8 mouse cellular contexts compared by ENCODE assay signal in the genomic region with DNA sequence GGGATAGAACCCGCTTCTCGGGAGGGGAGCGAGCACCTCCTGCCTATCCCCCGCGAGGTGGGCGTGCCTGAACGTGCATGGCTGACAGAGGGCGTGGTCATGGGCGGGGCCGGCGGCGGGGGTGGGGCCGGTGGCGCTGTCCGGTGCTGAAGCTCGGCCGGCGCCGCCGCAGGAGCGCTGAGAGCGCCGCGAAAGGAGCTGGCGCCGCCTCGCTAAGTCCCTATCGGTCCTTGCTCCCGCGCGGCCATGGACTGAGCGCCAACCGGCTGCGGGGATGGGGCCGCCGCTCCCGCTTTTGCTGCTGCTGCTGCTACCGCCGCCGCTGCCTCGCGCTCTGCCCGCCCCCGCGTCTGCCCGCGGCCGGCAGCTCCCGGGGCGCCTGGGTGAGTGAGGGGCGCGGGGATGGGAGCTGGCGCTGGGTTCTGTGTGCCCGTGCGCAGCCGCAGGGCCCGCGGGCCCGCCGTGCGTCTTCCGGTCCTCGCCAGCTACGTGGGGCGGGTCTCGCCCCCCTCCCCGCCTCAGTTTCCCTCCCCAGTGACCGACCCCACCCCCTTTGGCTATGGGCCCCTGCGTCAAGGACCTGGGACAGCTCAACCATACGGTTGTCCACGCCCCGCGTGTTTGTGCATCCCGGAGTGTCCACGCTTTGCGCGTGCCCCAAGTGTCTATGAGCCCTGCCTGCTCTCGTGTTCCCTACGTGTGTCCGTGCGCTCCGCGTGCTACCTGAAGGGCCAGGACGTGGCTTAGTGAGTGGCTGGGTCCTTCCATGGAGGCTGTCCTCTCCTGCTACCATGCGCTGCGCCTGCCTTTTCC. TPM values are rescaled to one million over a fixed set of nuclear protein-coding genes. Genes with fewer than 3 reads are reported as not detected.
DNase-seq lines count a peak whose midpoint lies in the region; ATAC-seq and TF ChIP-seq lines count a peak whose summit lies in the region.

A gene (plus strand): TSS at position 130 of the 813 bp plus-strand sequence.

- no peaks in the 10 kb centered on the region for H3K36me3 ChIP-seq in kidney, adult 2 months (ENCODE audit: control insufficient read depth, insufficient read depth, low read length)

- WGBS in kidney, adult 2 months = under 1% methylated on average over 83 of the region's 86 CpGs

- peak; percentile 89 for DNase-seq in adrenal gland, postnatal 10 days
- peak; percentile 46 to 77 for DNase-seq in cerebellum, postnatal 4 days (ENCODE audit: low spot score in 2 of 2)
- DNase-seq in gastrocnemius, postnatal 4 days (ENCODE audit: low spot score in 2 of 2) = peak; percentile 35 to 50
- peak; percentile 56 for DNase-seq in kidney, adult 2 months
- DNase-seq in left cerebral cortex, postnatal 4 days = peak; percentile 87
- peak; percentile 85 for DNase-seq in mesoderm, embryonic 11.5 days (ENCODE audit: low read depth, low spot score)
- peak; percentile 81 for DNase-seq in right cerebral cortex, postnatal 4 days

- no peak for ATAC-seq in monocyte, adult 5-6 weeks (replicated peaks; ENCODE audit: insufficient number of reproducible peaks, low FRiP score, low TSS enrichment, poor library complexity, severe bottlenecking)

- H3K4me1 ChIP-seq in kidney, adult 2 months (ENCODE audit: control insufficient read depth, insufficient read depth, low read length) = peaks cover 4% of the 10 kb centered on the region; the same call in 1 of the 2 replicates

- intact Hi-C loops in left cerebral cortex, postnatal 4 days (cut with DNase I) = loop anchor here (5.0 to 10.0 kb wide), 2 partner anchors 119 to 137 kb away; no protein-coding TSS in a partner anchor

- TF ChIP-seq CTCF in kidney, adult 2 months (conservative IDR thresholded peaks at IDR 0.05; ENCODE audit: insufficient read depth, insufficient read length, low read depth, low read length) = no peak

- peak within 1 kb of the TSS; percentile 39 for H3K4me3 ChIP-seq in kidney, adult 2 months (ENCODE audit: insufficient read depth, low read depth, low read length)

- TF ChIP-seq POLR2A in kidney, adult 2 months (IDR thresholded peaks at IDR 0.05; ENCODE audit: low read depth, low read length) = no peak

- H3K27me3 ChIP-seq in kidney, adult 2 months (replicated peaks; ENCODE audit: control insufficient read depth, insufficient read depth, low read length) = no peaks in the 10 kb centered on the region

- no peak within 1 kb of the TSS for H3K27ac ChIP-seq in kidney, adult 2 months (ENCODE audit: insufficient read depth, low read depth, low read length)

RNA-seq across cellular contexts. Expression of the gene that starts here (rescaled TPM):
- 10 to 100 TPM; 13.1 to 17.2 TPM for total RNA-seq in adrenal gland, postnatal 10 days (2021)
- total RNA-seq in gastrocnemius, postnatal 4 days (2021) = under 1 TPM; 0.10 to 0.34 TPM
- polyA plus RNA-seq in kidney, adult 2 months (2012; rRNA removed) = 0.77 and 0.91 TPM in 2 replicates
- 100 to 1,000 TPM; 172 to 180 TPM for total RNA-seq in left cerebral cortex, postnatal 4 days (2021)
- not detected in 3 replicates for total RNA-seq in monocyte, adult 5-6 weeks (2017)

Comparison
In these comparisons a context has a peak if more than half of its experiments do, and no peak if none do; other contexts are left out.
1. RNA of the gene that starts here (total RNA-seq): 172 to 180 TPM in left cerebral cortex, postnatal 4 days and 13.1 to 17.2 TPM in adrenal gland, postnatal 10 days; 0.10 to 0.34 TPM in gastrocnemius, postnatal 4 days and not detected in monocyte, adult 5-6 weeks; every median in the first group is over 10 times any median in the second.
2. RNA of the gene that starts here (total RNA-seq): 172 to 180 TPM in left cerebral cortex, postnatal 4 days; 13.1 to 17.2 TPM in adrenal gland, postnatal 10 days; every median in the first group is over 4 times any median in the second.
3. Peak in DNase-seq in gastrocnemius, postnatal 4 days; RNA of the gene not detected or under 1 TPM.
4. Peak in DNase-seq and H3K4me3 ChIP-seq in kidney, adult 2 months; RNA of the gene not detected or under 1 TPM.
5. Peak in every context shown above with its lines, with median percentiles within 50 percentile points of each other: DNase-seq.